Mouse (Mus musculus): Measurements from ENCODE around the gene Mrgprd.

Gene Mrgprd

GRCm38 (mm10) chr7:145304153-145304552 lies 10.5 kb upstream of the Mrgprd start:
- no peak for DNase-seq

- DNase-seq: no peak
Observed at GRCm38 (mm10) chr7:145307636-145308035, 7.0 kb upstream of the Mrgprd start.

- DNase-seq: peak; percentile 65
Observed at GRCm38 (mm10) chr7:145308061-145308675, 6.5 kb upstream of the Mrgprd start.

GRCm38 (mm10) chr7:145308866-145309265 lies 5.8 kb upstream of the Mrgprd start:
- no peak for DNase-seq

- DNase-seq: no peak
Observed at GRCm38 (mm10) chr7:145309877-145310276, 4.8 kb upstream of the Mrgprd start.

- no peak for DNase-seq
Observed at GRCm38 (mm10) chr7:145310526-145310925, 4.1 kb upstream of the Mrgprd start.

- DNase-seq: no peak
Observed at GRCm38 (mm10) chr7:145312137-145312536, 2.5 kb upstream of the Mrgprd start.

GRCm38 (mm10) chr7:145317522-145317921 lies 2.9 kb downstream of the Mrgprd start:
- DNase-seq: no peak

- DNase-seq: peak; percentile 71
Observed at GRCm38 (mm10) chr7:145319481-145319880, 4.8 kb downstream of the Mrgprd start.

- DNase-seq: no peak
Observed at GRCm38 (mm10) chr7:145323607-145324006, 9.0 kb downstream of the Mrgprd start.

- no peak for DNase-seq
Observed at GRCm38 (mm10) chr7:145325697-145326096, 11.1 kb downstream of the Mrgprd start.

- no peak for DNase-seq
Observed at GRCm38 (mm10) chr7:145329982-145330381, 15.3 kb downstream of the Mrgprd start.

- DNase-seq: no peak
Observed at GRCm38 (mm10) chr7:145330641-145331040, 16.0 kb downstream of the Mrgprd start.

- DNase-seq: peak; percentile 74
Observed at GRCm38 (mm10) chr7:145332376-145333041, 17.9 kb downstream of the Mrgprd start.

- no peak for DNase-seq
Observed at GRCm38 (mm10) chr7:145333936-145334335, 19.3 kb downstream of the Mrgprd start.

GRCm38 (mm10) chr7:145334428-145335027 lies 19.9 kb downstream of the Mrgprd start:
- DNase-seq: no peak

GRCm38 (mm10) chr7:145335199-145335598 lies 20.6 kb downstream of the Mrgprd start:
- DNase-seq: peak; percentile 92

GRCm38 (mm10) chr7:145335616-145336332 lies 21.1 kb downstream of the Mrgprd start:
- DNase-seq: peak; percentile 73

GRCm38 (mm10) chr7:145337889-145338288 lies 23.3 kb downstream of the Mrgprd start:
- DNase-seq: peak; percentile 61

- no peak for DNase-seq
Observed at GRCm38 (mm10) chr7:145340248-145340904, 25.7 kb downstream of the Mrgprd start.

All from cerebellum, adult 8-10 months (tissue).